Mouse (Mus musculus): Measurements from ENCODE around the gene Rps9. TPM values are rescaled to one million over a fixed set of nuclear protein-coding genes. Genes with fewer than 3 reads are reported as not detected.
A peak's percentile ranks its signal among the peaks of the same experiment; 100 is the strongest.

Rps9 gene
- 1,715 and 1,748 TPM in 2 replicates for polyA plus RNA-seq (2014; fragmentation: Nextera tagmentation; extraction: Ambion mirVana)

DNA sequence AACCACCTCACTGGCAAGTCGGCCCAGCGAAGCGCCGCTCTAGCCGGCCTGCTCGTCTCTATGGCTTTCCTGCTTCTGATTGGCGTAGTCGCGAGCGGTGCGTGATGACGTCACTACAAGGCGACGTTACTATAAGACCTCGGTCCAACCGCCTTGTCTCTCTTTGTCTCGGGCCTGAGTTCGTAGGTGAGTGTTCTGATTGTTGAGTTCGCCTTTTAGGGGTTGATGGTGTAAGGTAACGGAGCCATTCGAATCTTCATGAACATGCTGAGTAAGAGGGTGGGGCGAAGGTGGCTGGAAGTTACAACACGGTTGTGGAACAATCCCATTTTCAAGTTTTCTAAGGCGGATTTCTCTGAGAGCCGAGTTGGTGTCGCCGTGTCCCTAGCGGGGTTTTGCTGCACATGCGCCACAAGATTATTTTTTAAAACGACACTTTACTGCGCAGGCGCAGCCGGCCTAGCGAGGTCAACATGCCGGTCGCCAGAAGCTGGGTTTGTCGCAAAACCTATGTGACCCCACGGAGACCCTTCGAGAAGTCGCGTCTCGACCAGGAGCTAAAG lies at the start of gene Rps9:
Rps9 (plus strand) TSS at position 115 of the 563 bp plus-strand sequence.
- H3K4me2 ChIP-seq (ENCODE audit: low read length), result peak within 1 kb of the TSS; percentile 96
- H3K9me3 ChIP-seq (ENCODE audit: control insufficient read depth, low read length), result no peaks in the 10 kb centered on the region

GRCm38 (mm10) chr7:3656966-3657365 lies 46.8 kb upstream of the Rps9 start:
- Histone ChIP-seq H3K9me3 (ENCODE audit: control insufficient read depth, low read length) (no peaks in the 10 kb centered on the region), H3K4me2 (ENCODE audit: low read length) (no peak overlapping the region), H3K36me3 (ENCODE audit: control insufficient read depth, insufficient read depth, low read length) (peaks cover 100% of the 10 kb centered on the region)

More for the DNA sequence above, at the start of gene Rps9:
- Histone ChIP-seq H3K27me3 (replicated peaks; ENCODE audit: control insufficient read depth, insufficient read depth, low read length) (no peaks in the 10 kb centered on the region), H3K4me1 (replicated peaks; ENCODE audit: control insufficient read depth, insufficient read depth, low read length) (peaks cover 12% of the 10 kb centered on the region; the same call in 1 of the 2 replicates), H3K9ac (ENCODE audit: low read length) (peak within 1 kb of the TSS; percentile 96), H3K27ac (ENCODE audit: low read depth) (peak within 1 kb of the TSS; percentile 95), H3K36me3 (ENCODE audit: control insufficient read depth, insufficient read depth, low read length) (peaks cover 58% of the 10 kb centered on the region), H3K4me3 (ENCODE audit: low read depth, low read length) (peak within 1 kb of the TSS; percentile 93)
- 3% methylated on average over 42 of the region's 42 CpGs for WGBS
- ATAC-seq (replicated peaks; ENCODE audit: low FRiP score, low TSS enrichment, low read depth) (peak; percentile 92), DNase-seq (ENCODE audit: low spot score) (peak; percentile 98)

GRCm38 (mm10) chr7:3658578-3658977 lies 45.2 kb upstream of the Rps9 start:
- H3K36me3 ChIP-seq (ENCODE audit: control insufficient read depth, insufficient read depth, low read length), result peaks cover 97% of the 10 kb centered on the region
- DNase-seq (ENCODE audit: low spot score) (no peak), ATAC-seq (replicated peaks; ENCODE audit: low FRiP score, low TSS enrichment, low read depth) (no peak)
- H3K9ac ChIP-seq (ENCODE audit: low read length), result no peak overlapping the region
- WGBS, result 95% methylated on average over 14 of the region's 14 CpGs
- no peaks in the 10 kb centered on the region for H3K27me3 ChIP-seq (replicated peaks; ENCODE audit: control insufficient read depth, insufficient read depth, low read length)
- H3K27ac ChIP-seq (ENCODE audit: low read depth), result no peak overlapping the region
- no peak overlapping the region for H3K4me2 ChIP-seq (ENCODE audit: low read length)
- H3K4me1 ChIP-seq (replicated peaks; ENCODE audit: control insufficient read depth, insufficient read depth, low read length), result no peaks in the 10 kb centered on the region
- H3K9me3 ChIP-seq (ENCODE audit: control insufficient read depth, low read length), result no peaks in the 10 kb centered on the region
- H3K4me3 ChIP-seq (ENCODE audit: low read depth, low read length), result no peak overlapping the region

More at GRCm38 (mm10) chr7:3656966-3657365, 46.8 kb upstream of the Rps9 start:
- 89% methylated on average over 4 of the region's 4 CpGs for WGBS
- Histone ChIP-seq H3K9ac (ENCODE audit: low read length) (no peak overlapping the region), H3K4me1 (replicated peaks; ENCODE audit: control insufficient read depth, insufficient read depth, low read length) (no peaks in the 10 kb centered on the region), H3K4me3 (ENCODE audit: low read depth, low read length) (no peak overlapping the region), H3K27ac (ENCODE audit: low read depth) (no peak overlapping the region), H3K27me3 (replicated peaks; ENCODE audit: control insufficient read depth, insufficient read depth, low read length) (no peaks in the 10 kb centered on the region)
- DNase-seq (ENCODE audit: low spot score), result no peak
- ATAC-seq (replicated peaks; ENCODE audit: low FRiP score, low TSS enrichment, low read depth), result no peak

DNA sequence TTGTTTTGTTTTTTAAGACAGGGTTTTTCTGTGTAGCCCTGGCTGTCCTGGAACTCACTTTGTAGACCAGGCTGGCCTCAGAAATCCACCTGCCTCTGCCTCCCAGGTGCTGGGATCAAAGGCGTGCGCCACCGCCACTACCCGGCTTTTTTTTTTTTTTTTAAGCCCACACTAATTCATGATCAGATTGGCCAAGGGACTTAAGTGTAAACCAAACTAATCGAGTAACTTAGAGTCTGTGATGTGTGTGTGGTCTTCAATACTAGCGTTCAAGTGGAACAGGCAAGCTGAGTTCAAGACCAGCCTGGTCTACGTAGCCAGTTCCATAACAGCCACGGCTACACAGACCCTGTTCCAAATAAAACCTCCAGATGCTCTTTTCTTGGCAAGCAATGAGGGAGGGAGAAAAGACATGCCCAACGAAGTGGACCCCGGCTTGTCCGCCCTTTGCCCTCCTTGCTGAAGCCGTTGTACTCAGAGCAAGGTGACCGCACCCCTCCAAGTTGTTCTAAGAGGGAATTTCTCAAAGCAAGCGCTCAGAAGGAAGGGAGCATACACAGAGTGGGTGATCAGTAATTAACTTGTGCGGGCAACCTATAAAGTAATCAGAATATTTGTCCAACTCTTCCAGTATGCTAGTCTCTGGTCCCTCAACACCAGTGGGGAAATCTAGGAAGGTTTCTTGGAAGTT lies 39.1 kb upstream of the Rps9 start:
- Histone ChIP-seq H3K4me1 (replicated peaks; ENCODE audit: control insufficient read depth, insufficient read depth, low read length) (peaks cover 12% of the 10 kb centered on the region), H3K4me3 (ENCODE audit: low read depth, low read length) (peak overlapping the region; percentile 76), H3K4me2 (ENCODE audit: low read length) (peak overlapping the region; percentile 57), H3K9me3 (ENCODE audit: control insufficient read depth, low read length) (no peaks in the 10 kb centered on the region), H3K36me3 (ENCODE audit: control insufficient read depth, insufficient read depth, low read length) (peaks cover 37% of the 10 kb centered on the region), H3K9ac (ENCODE audit: low read length) (peak overlapping the region; percentile 79), H3K27ac (ENCODE audit: low read depth) (peak overlapping the region; percentile 85), H3K27me3 (replicated peaks; ENCODE audit: control insufficient read depth, insufficient read depth, low read length) (no peaks in the 10 kb centered on the region)
- no peak for DNase-seq (ENCODE audit: low spot score)
- peak; percentile 41; the same call in 1 of the 2 replicates for ATAC-seq (replicated peaks; ENCODE audit: low FRiP score, low TSS enrichment, low read depth)
- 28% methylated on average over 15 of the region's 15 CpGs for whole genome bisulfite sequencing

DNA sequence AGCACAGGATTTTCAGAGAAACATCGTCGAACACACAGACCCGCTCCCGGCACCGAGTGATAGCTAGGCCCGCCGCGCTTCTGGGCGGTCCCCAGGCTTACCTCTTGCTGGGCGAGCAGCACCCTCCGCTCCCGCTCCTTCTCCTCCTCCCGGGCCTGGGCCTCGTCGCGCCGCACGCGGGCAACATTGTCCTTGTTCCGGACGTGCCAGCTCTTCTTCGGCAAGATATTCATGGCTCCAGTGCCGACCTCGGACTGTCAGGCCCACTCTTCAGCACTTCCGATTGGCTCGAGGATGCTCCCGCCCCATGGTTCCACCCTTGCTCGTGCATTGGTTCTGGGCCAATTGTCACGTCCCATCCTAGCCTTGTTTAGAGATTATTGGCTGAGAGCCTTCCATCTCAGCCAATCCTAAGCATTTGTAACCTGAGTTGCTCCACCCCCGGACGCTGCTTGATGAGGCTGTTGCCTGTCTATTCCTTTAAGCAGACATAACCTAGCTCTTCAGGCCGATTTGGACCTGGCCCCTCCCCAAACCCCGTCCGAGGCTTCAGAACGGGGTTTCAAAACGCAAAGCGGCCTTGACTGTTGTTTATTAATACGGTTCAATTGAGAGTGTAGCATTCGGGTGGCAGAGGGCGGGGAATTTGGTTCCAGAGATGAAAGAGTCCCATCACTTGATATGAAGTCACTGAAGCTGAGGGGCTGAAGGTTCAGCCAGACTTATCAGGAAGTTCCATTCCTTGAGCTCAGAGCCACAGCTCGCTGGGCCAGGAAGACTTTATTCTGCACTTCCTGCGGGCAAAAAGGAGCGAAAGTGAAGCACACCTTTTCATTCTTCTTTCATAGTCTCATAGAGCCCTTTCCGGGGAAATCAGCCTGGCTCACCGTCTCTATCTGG lies 38.3 kb upstream of the Rps9 start, which contains the start of gene Leng1:
Leng1 (minus strand) TSS at position 626 of the 900 bp plus-strand sequence.
- WGBS, result 3% methylated on average over 45 of the region's 45 CpGs
- peak; percentile 96 for ATAC-seq (replicated peaks; ENCODE audit: low FRiP score, low TSS enrichment, low read depth)

GRCm38 (mm10) chr7:3666921-3667391 lies 36.8 kb upstream of the Rps9 start:
- H3K27ac ChIP-seq (ENCODE audit: low read depth), result peak overlapping the region; percentile 14; the same call in 1 of the 2 replicates
- peaks cover 12% of the 10 kb centered on the region for H3K4me1 ChIP-seq (replicated peaks; ENCODE audit: control insufficient read depth, insufficient read depth, low read length)
- H3K36me3 ChIP-seq (ENCODE audit: control insufficient read depth, insufficient read depth, low read length), result peaks cover 14% of the 10 kb centered on the region
- H3K4me3 ChIP-seq (ENCODE audit: low read depth, low read length), result peak overlapping the region; percentile 16; the same call in 1 of the 2 replicates
- 13% methylated on average over 14 of the region's 14 CpGs for WGBS
- no peaks in the 10 kb centered on the region for H3K27me3 ChIP-seq (replicated peaks; ENCODE audit: control insufficient read depth, insufficient read depth, low read length)
- no peaks in the 10 kb centered on the region for H3K9me3 ChIP-seq (ENCODE audit: control insufficient read depth, low read length)
- peak overlapping the region; percentile 33 for H3K4me2 ChIP-seq (ENCODE audit: low read length)
- ATAC-seq (replicated peaks; ENCODE audit: low FRiP score, low TSS enrichment, low read depth) (0 out of 2 replicates have a peak, but pooled peaks have one; percentile 17), DNase-seq (ENCODE audit: low spot score) (peak; percentile 58)
- H3K9ac ChIP-seq (ENCODE audit: low read length), result peak overlapping the region; percentile 12; the same call in 1 of the 2 replicates

More for the DNA sequence above, 38.3 kb upstream of the Rps9 start, which contains the start of gene Leng1:
- no peaks in the 10 kb centered on the region for H3K27me3 ChIP-seq (replicated peaks; ENCODE audit: control insufficient read depth, insufficient read depth, low read length)
- H3K4me1 ChIP-seq (replicated peaks; ENCODE audit: control insufficient read depth, insufficient read depth, low read length), result peaks cover 12% of the 10 kb centered on the region
- peak within 1 kb of the TSS; percentile 79 for H3K9ac ChIP-seq (ENCODE audit: low read length)
- DNase-seq (ENCODE audit: low spot score), result peak; percentile 95
- peak within 1 kb of the TSS; percentile 57 for H3K4me2 ChIP-seq (ENCODE audit: low read length)
- peaks cover 29% of the 10 kb centered on the region for H3K36me3 ChIP-seq (ENCODE audit: control insufficient read depth, insufficient read depth, low read length)
- peak within 1 kb of the TSS; percentile 85 for H3K27ac ChIP-seq (ENCODE audit: low read depth)
- no peaks in the 10 kb centered on the region for H3K9me3 ChIP-seq (ENCODE audit: control insufficient read depth, low read length)
- peak within 1 kb of the TSS; percentile 76 for H3K4me3 ChIP-seq (ENCODE audit: low read depth, low read length)

GRCm38 (mm10) chr7:3674507-3675227 lies 29.1 kb upstream of the Rps9 start:
- Histone ChIP-seq H3K36me3 (ENCODE audit: control insufficient read depth, insufficient read depth, low read length) (peaks cover 16% of the 10 kb centered on the region), H3K9ac (ENCODE audit: low read length) (no peak overlapping the region), H3K4me1 (replicated peaks; ENCODE audit: control insufficient read depth, insufficient read depth, low read length) (no peaks in the 10 kb centered on the region), H3K4me2 (ENCODE audit: low read length) (no peak overlapping the region), H3K9me3 (ENCODE audit: control insufficient read depth, low read length) (no peaks in the 10 kb centered on the region), H3K4me3 (ENCODE audit: low read depth, low read length) (no peak overlapping the region), H3K27me3 (replicated peaks; ENCODE audit: control insufficient read depth, insufficient read depth, low read length) (no peaks in the 10 kb centered on the region), H3K27ac (ENCODE audit: low read depth) (no peak overlapping the region)
- peak; percentile 68 for ATAC-seq (replicated peaks; ENCODE audit: low FRiP score, low TSS enrichment, low read depth)
- WGBS, result 71% methylated on average over 10 of the region's 10 CpGs
- peak; percentile 83 for DNase-seq (ENCODE audit: low spot score)

All from intestine, embryonic 14.5 days (tissue).